Mouse (Mus musculus) right cerebral cortex, postnatal 36 days (tissue): ENCODE results near the gene Otop3.

Source experiments
- DNase-seq, 2 experiments: peaks; one replicate each; pipeline ENCODE4 v3.0.0; 2022; ENCODE audit warnings: low spot score in 2 of 2, mixed read lengths in 1 of 2

Otop3 gene

GRCm38 (mm10) chr11:115318245-115319027 lies 16.1 kb upstream of the Otop3 start:
- no peak for DNase-seq

- DNase-seq: no peak
Measured at GRCm38 (mm10) chr11:115319704-115320383, 14.7 kb upstream of the Otop3 start.

- DNase-seq: no peak
Measured at GRCm38 (mm10) chr11:115321906-115322693, 12.4 kb upstream of the Otop3 start, which contains the start of gene Ush1g. Ush1g (minus strand) TSS chr11:115322041.

- DNase-seq: no peak
Measured at GRCm38 (mm10) chr11:115323354-115323753, 11.2 kb upstream of the Otop3 start.

- DNase-seq: peak; percentile 43 to 54
Measured at GRCm38 (mm10) chr11:115326730-115327129, 7.8 kb upstream of the Otop3 start.

GRCm38 (mm10) chr11:115329339-115329738 lies 5.2 kb upstream of the Otop3 start:
- no peak for DNase-seq

- DNase-seq: no peak
Measured at GRCm38 (mm10) chr11:115335223-115335622, 692 bp downstream of the Otop3 start.

GRCm38 (mm10) chr11:115336115-115336514 lies 1.6 kb downstream of the Otop3 start:
- DNase-seq: no peak

- no peak for DNase-seq
Measured at GRCm38 (mm10) chr11:115337350-115337749, 2.8 kb downstream of the Otop3 start.

GRCm38 (mm10) chr11:115337826-115338225 lies 3.3 kb downstream of the Otop3 start:
- no peak for DNase-seq

GRCm38 (mm10) chr11:115341246-115341645 lies 6.7 kb downstream of the Otop3 start:
- DNase-seq: no peak

- no peak for DNase-seq
Measured at GRCm38 (mm10) chr11:115341866-115342265, 7.3 kb downstream of the Otop3 start.

GRCm38 (mm10) chr11:115344967-115345366 lies 10.4 kb downstream of the Otop3 start:
- DNase-seq: no peak

- no peak for DNase-seq
Measured at GRCm38 (mm10) chr11:115345515-115345914, 11.0 kb downstream of the Otop3 start.

- no peak for DNase-seq
Measured at GRCm38 (mm10) chr11:115348681-115349248, 14.2 kb downstream of the Otop3 start.

GRCm38 (mm10) chr11:115349976-115350375 lies 15.4 kb downstream of the Otop3 start:
- DNase-seq: no peak

GRCm38 (mm10) chr11:115353375-115353774 lies 18.8 kb downstream of the Otop3 start:
- no peak for DNase-seq

- DNase-seq: no peak
Measured at GRCm38 (mm10) chr11:115354183-115354582, 19.7 kb downstream of the Otop3 start.

- DNase-seq: peak in 1 of 2 experiments; percentile 29
Measured at GRCm38 (mm10) chr11:115358468-115358867, 23.9 kb downstream of the Otop3 start.

- no peak for DNase-seq
Measured at GRCm38 (mm10) chr11:115359293-115359692, 24.8 kb downstream of the Otop3 start.

- no peak for DNase-seq
Measured at GRCm38 (mm10) chr11:115359726-115360125, 25.2 kb downstream of the Otop3 start.

GRCm38 (mm10) chr11:115364136-115364535 lies 29.6 kb downstream of the Otop3 start:
- no peak for DNase-seq
